Mouse (Mus musculus) left cerebral cortex, postnatal 4 days (tissue): ENCODE data around the gene Taok3. TPM values are rescaled to one million over a fixed set of nuclear protein-coding genes. Genes with fewer than 3 reads are reported as not detected.
A peak's percentile ranks its signal among the peaks of the same experiment; 100 is the strongest.

Experiments
- DNase-seq: peaks from one replicate; pipeline ENCODE4 v3.0.0-alpha.2; 2022
- intact Hi-C: fragments of 180-260 bp; cut with DNase I; formaldehyde crosslinking; loops from one replicate; pipeline ENCODE4 v1.15.1; 2025
- total RNA-seq, 2 experiments: library from RNA; stranded (reverse); gene quantifications; 2 replicates each; pipeline ENCODE4 v1.2.3; 2021

Taok3 gene
- 10 to 100 TPM; 80.6 to 85.3 TPM for total RNA-seq

- DNase-seq: peak; percentile 100
- intact Hi-C loops: loop anchor here (5.0 kb wide), 1 partner anchor 122 kb away; no protein-coding TSS in a partner anchor
Measured at GRCm38 (mm10) chr5:117119777-117120488, at the start of gene Taok3. Gene Taok3, plus strand, starts transcription at chr5:117120129.

GRCm38 (mm10) chr5:117087718-117088117 lies 32.2 kb upstream of the Taok3 start:
- DNase-seq: no peak
- intact Hi-C loops: no loop called here

GRCm38 (mm10) chr5:117089147-117089546 lies 30.8 kb upstream of the Taok3 start:
- intact Hi-C loops: no loop called here
- no peak for DNase-seq

- intact Hi-C loops: loop anchor here (2.0 to 5.0 kb wide), 2 partner anchors 967 to 1057 kb away; no protein-coding TSS in a partner anchor
- no peak for DNase-seq
Measured at GRCm38 (mm10) chr5:117089786-117090185, 30.1 kb upstream of the Taok3 start.

GRCm38 (mm10) chr5:117094431-117094830 lies 25.5 kb upstream of the Taok3 start:
- peak; percentile 49 for DNase-seq
- intact Hi-C loops: loop anchor here (5.0 kb wide), 1 partner anchor 1062 kb away; no protein-coding TSS in a partner anchor

GRCm38 (mm10) chr5:117096716-117097115 lies 23.2 kb upstream of the Taok3 start:
- intact Hi-C loops: no loop called here
- peak; percentile 66 for DNase-seq

- intact Hi-C loops: no loop called here
- no peak for DNase-seq
Measured at GRCm38 (mm10) chr5:117099008-117099407, 20.9 kb upstream of the Taok3 start.

- DNase-seq: no peak
- intact Hi-C loops: no loop called here
Measured at GRCm38 (mm10) chr5:117099742-117100141, 20.2 kb upstream of the Taok3 start.

- intact Hi-C loops: no loop called here
- DNase-seq: no peak
Measured at GRCm38 (mm10) chr5:117103194-117103929, 16.6 kb upstream of the Taok3 start.

GRCm38 (mm10) chr5:117104329-117104728 lies 15.6 kb upstream of the Taok3 start:
- intact Hi-C loops: no loop called here
- no peak for DNase-seq

- intact Hi-C loops: no loop called here
- DNase-seq: peak; percentile 30
Measured at GRCm38 (mm10) chr5:117105761-117106160, 14.2 kb upstream of the Taok3 start.

GRCm38 (mm10) chr5:117108292-117108691 lies 11.6 kb upstream of the Taok3 start:
- DNase-seq: no peak
- intact Hi-C loops: no loop called here

- no peak for DNase-seq
Measured at GRCm38 (mm10) chr5:117108731-117109130, 11.2 kb upstream of the Taok3 start.

GRCm38 (mm10) chr5:117109522-117109921 lies 10.4 kb upstream of the Taok3 start:
- intact Hi-C loops: no loop called here
- no peak for DNase-seq

More at GRCm38 (mm10) chr5:117108731-117109130, 11.2 kb upstream of the Taok3 start:
- intact Hi-C loops: no loop called here

GRCm38 (mm10) chr5:117111064-117111773 lies 8.7 kb upstream of the Taok3 start:
- intact Hi-C loops: no loop called here

GRCm38 (mm10) chr5:117111774-117112112 lies 8.2 kb upstream of the Taok3 start:
- no peak for DNase-seq
- intact Hi-C loops: no loop called here

More at GRCm38 (mm10) chr5:117111064-117111773, 8.7 kb upstream of the Taok3 start:
- no peak for DNase-seq

GRCm38 (mm10) chr5:117113330-117113729 lies 6.6 kb upstream of the Taok3 start:
- intact Hi-C loops: no loop called here

GRCm38 (mm10) chr5:117114581-117115192 lies 5.2 kb upstream of the Taok3 start:
- intact Hi-C loops: loop anchor here (5.0 kb wide), 1 partner anchor 128 kb away; no protein-coding TSS in a partner anchor
- peak; percentile 24 for DNase-seq

More at GRCm38 (mm10) chr5:117113330-117113729, 6.6 kb upstream of the Taok3 start:
- peak; percentile 31 for DNase-seq

GRCm38 (mm10) chr5:117115193-117115767 lies 4.6 kb upstream of the Taok3 start:
- intact Hi-C loops: loop anchor here (5.0 kb wide), 1 partner anchor 127 kb away; no protein-coding TSS in a partner anchor
- peak; percentile 41 for DNase-seq

- intact Hi-C loops: loop anchor here (5.0 kb wide), 1 partner anchor 126 kb away; no protein-coding TSS in a partner anchor
- DNase-seq: peak; percentile 95
Measured at GRCm38 (mm10) chr5:117115836-117116366, 4.0 kb upstream of the Taok3 start, which contains the start of gene Suds3. Gene Suds3, minus strand, starts transcription at chr5:117116113.
